Mouse (Mus musculus): ENCODE measurements around the gene Safb2.
"Not testable (repeated sequence)": the region's sequence is repeated elsewhere in the genome, so short reads cannot be mapped to it uniquely, and the experiment has no call there.

The Safb2 gene

DNA sequence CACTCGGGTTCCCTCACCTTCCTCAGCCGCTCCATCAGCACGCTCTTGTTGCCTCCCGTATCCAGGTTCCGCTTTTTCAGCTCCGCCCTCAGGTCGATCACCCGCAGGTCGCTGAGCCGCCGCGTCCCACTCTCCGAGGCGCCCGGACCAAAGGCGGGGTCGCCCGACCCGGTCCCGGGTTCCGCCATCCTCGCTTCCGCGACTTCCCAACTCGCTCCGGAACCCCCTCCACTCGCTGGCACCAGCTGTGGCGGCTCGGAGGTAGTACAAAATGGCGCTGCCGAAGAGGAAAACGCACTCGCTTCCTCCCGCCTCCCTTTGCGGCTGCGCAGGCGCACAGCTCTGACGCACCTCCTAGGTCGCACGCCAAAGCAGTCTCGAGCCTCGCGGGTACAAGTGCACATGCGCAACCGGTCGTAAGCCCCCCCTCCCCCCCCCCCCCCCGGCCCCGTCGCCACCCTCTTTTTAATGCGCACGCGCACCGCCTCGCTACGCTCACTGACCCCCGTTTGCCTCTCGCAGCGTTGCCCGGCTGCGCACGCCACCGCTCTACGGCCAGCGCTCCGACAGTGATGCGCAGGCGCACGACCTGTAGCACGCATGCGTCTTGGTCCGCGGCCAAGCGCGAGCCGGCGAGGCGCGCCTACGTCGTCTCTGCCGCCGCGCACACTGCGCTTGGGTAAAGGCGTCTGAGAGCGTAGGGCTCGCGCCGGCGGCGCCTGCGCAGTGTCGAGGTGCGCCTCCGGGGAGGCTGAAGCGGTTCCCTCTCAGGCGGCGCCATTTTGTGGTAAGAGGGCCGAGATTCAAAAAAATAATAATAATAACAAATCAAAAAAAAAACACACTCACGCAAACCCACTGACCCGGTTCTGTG lies at the start of gene Safb2, which contains the start of gene Safb:
Gene Safb2, minus strand, starts transcription at position 329 of the 874 bp plus-strand sequence.
Gene Safb, plus strand, starts transcription at position 569 of the 874 bp plus-strand sequence.
- DNase-seq: peak; percentile 99 to 100

- DNase-seq: no peak
Measured at GRCm38 (mm10) chr17:56634023-56634422, 49.6 kb upstream of the Safb2 start.

GRCm38 (mm10) chr17:56631807-56632206 lies 47.4 kb upstream of the Safb2 start:
- DNase-seq: no peak

- not testable (repeated sequence) for DNase-seq
Measured at GRCm38 (mm10) chr17:56629800-56630781, 45.7 kb upstream of the Safb2 start.

- peak; percentile 38 to 46 for DNase-seq
Measured at GRCm38 (mm10) chr17:56627530-56628277, 43.3 kb upstream of the Safb2 start, which contains the start of gene Catsperd. Catsperd (plus strand) TSS chr17:56628143.

DNA sequence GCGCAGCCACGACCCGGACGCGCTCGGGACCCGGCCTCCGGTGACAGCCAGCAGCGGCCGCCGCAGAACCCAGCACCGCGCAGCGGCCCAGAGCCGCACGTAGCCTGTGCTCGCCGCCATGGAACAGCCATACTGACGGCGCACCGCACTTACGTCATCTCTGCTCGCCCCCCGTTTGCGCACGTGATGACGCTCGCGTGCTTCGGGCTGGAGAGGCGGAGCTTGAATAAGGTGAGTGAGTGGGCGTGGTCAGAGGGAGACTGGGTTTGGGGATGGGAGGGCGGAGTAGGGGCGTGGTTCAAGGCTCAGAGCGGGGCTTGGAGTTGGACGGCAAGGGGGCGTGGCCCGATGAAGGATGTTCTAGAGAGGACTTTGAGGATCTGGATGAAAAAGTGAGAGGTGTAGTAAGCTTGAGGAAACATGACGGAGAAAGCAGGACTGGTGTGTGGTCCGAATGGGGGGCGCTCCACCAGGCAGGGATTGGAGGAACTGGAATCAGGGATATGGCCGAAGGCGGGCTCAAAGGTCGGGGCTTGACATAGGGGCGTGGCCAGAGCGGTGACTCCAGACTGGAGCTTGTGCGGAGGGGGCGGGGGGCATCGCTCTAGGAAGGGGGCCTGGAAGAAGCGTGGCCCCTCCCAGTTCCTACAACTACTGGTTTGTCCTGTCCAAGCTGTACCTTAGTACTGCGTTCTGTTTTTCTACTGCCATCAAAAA lies 42.5 kb upstream of the Safb2 start, which contains the start of gene Lonp1:
Gene Lonp1, minus strand, starts transcription at position 134 of the 717 bp plus-strand sequence.
- peak; percentile 97 to 98 for DNase-seq

DNA sequence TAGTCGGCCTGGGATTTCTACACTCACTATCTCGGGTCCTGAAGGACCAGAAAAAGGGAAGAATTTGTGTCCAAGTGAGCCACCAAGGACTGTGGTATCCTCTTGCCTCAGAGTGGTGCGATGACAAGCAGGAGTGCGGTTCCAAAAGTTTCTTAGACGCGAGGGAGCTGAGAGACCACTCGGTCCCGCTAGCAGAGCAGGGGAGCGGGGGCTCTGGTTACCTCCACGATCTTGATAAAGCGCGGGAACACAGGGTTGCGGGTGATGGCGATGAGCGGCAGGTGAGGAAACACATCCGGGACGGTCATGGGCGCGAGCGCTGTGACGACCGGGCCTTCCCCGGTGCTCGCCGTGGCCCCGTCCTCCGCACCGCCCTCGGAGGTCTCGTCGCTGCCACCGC lies 41.9 kb upstream of the Safb2 start:
- DNase-seq: no peak

- no peak for DNase-seq
Measured at GRCm38 (mm10) chr17:56625495-56625894, 41.1 kb upstream of the Safb2 start.

DNA sequence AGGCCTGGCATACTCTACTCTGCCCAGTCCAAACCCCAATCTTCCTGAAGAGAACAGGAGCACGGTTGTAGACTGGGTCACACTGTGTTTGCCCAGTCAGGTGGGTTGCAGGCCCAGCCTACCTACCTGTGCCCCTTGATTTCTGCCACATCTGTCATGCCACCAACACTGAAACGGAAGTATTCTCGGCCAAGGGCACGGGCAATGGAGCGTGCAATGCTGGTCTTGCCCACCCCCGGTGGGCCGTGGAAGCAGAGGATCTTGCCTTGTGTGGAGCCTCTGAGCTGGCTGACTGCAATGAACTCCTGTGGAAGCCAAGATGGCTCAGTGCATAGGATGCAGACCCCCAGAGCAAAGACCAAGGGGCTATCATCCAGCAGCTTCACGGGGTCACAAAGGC lies 33.2 kb upstream of the Safb2 start:
- DNase-seq: no peak

DNA sequence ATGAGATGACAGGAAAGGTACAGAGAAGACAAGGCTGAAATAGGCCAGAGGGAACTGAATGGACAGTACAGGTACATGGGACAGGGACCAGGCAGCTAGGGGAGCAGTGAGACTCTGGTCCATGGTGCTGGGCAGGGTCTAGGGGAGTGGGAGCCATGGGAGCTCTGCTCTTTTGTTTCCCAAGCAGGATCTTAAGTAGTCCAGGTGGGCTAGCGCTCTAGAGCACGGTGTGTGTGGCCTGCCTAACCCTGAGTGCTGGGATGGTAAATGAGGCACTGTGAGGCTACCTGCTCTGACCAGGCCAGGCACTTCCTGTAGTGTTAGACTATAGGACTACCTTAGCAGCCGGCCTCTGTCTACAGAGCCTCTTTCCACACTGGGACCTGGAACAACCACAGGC lies 32.3 kb upstream of the Safb2 start:
- DNase-seq: no peak

DNA sequence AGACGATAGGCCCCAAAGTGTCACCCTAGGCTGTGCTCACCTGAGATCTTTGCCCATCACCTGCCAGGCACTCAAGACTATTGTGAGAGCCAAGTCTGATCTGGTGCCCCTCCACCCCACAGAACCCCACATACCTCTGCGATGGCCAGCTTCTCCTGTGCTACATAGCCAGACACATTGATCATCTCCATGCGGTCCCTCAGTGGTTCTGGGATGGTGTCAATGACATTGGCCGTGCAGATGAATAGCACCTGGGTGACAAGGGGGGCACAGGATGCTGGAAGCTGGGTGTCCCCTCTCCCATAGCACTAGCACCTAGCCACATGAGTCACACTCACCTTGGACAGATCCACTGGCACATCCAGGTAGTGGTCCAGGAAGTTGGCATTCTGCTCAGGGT lies 31.4 kb upstream of the Safb2 start:
- DNase-seq: no peak

- DNase-seq: no peak
Measured at GRCm38 (mm10) chr17:56615136-56615784, 30.9 kb upstream of the Safb2 start.

- DNase-seq: peak in 1 of 2 experiments; percentile 31
Measured at GRCm38 (mm10) chr17:56614391-56615135, 30.2 kb upstream of the Safb2 start.

GRCm38 (mm10) chr17:56613893-56614292 lies 29.5 kb upstream of the Safb2 start:
- DNase-seq: not testable (repeated sequence)

- peak; percentile 98 to 99 for DNase-seq
Measured at GRCm38 (mm10) chr17:56613236-56613844, 29.0 kb upstream of the Safb2 start, which contains the start of gene Rpl36. Rpl36 (plus strand) TSS chr17:56613416.

- DNase-seq: not testable (repeated sequence)
Measured at GRCm38 (mm10) chr17:56612565-56612939, 28.2 kb upstream of the Safb2 start.

DNA sequence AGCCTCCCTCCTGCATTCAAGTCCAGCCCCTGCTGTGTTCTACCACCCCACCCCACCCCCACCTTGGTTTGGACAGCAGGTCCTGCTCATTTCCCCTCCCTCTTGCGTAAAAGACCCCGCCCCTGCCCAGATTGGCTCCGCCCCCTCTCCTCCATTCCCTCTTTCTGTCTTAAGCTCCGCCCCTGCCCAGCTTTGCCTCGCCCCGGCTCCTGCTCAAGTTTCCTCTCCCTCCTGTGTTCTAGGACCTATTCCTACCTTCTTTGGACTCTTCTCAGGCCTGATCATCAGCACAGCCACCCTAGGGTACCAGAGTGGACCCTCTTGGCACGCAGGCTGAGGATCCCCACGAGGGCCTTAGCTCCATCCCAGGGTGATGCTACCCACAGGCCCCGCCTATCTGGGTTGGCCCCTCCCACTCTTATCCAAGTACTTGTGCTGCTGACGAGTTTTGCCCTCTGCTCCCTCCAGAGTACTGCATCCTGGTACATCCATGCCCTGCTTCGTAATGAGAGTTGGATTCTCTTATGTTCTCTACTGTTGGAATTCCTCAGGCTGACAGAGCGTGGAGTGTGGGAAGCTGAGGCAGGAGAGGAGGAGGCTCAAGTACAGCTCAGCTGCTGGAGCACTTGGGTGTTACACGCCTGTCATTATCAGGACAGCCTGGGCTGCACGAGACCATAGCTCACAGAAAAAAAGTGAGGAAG lies 27.6 kb upstream of the Safb2 start:
- no peak for DNase-seq

- no peak for DNase-seq
Measured at GRCm38 (mm10) chr17:56611323-56611722, 26.9 kb upstream of the Safb2 start.
